Mouse (Mus musculus): ENCODE results near the gene Zbtb37.

GRCm38 (mm10) chr1:161032345-161032744, 2.3 kb downstream of the Zbtb37 start:
- TF ChIP-seq CTCF (IDR thresholded peaks at IDR 0.05; ENCODE audit: low read depth, low read length), result no peak
- TF ChIP-seq POLR2A (IDR thresholded peaks at IDR 0.05; ENCODE audit: extremely low read depth, insufficient read depth, low read length), result no peak
